9 mouse cellular contexts compared by ENCODE assay signal in genomic region chr9:42943057-42943529, GRCm38 (mm10). TPM values are rescaled to one million over a fixed set of nuclear protein-coding genes. Genes with fewer than 3 reads are reported as not detected.
A peak's percentile ranks its signal among the peaks of the same experiment; 100 is the strongest.
DNase-seq lines count a peak whose midpoint lies in the region; ATAC-seq lines count a peak whose summit lies in the region.
"Had no signal": no experiment of that assay in that cellular context is flagged by ENCODE, and none has a peak within 500 bp of the region (broad histone marks: within the 10 kb centered on the region; RNA-seq: fewer than 3 reads in every experiment).

No protein-coding gene starts in this region.

- 4% methylated on average over 9 of the region's 9 CpGs for WGBS in heart, embryonic 12.5 days
- 8% methylated on average over 9 of the region's 9 CpGs for WGBS in forebrain, embryonic 10.5 days

- H3K4me1 ChIP-seq in heart, embryonic 12.5 days (replicated peaks), result no peaks in the 10 kb centered on the region; the same call in 1 of the 2 replicates
- peaks cover 37% of the 10 kb centered on the region for H3K4me1 ChIP-seq in forebrain, embryonic 10.5 days

- H3K4me2 ChIP-seq in heart, embryonic 12.5 days, result peak overlapping the region; percentile 100

- DNase-seq in heart, postnatal 10 days, result no peak
- DNase-seq in brain, adult 2 months (ENCODE audit: low read depth, low spot score), result peak; percentile 77
- DNase-seq in forebrain, embryonic 10.5 days (ENCODE audit: extremely low spot score, low spot score), result peak; percentile 34
- DNase-seq in layer of hippocampus, adult 9-10 months (ENCODE audit: low spot score), result peak; percentile 21
- DNase-seq in mesoderm, embryonic 11.5 days (ENCODE audit: low read depth, low spot score), result peak; percentile 34
- DNase-seq in spleen, adult 18-20 months, result no peak
- no peak for DNase-seq in thymus, adult 18-20 months

- H3K4me3 ChIP-seq in heart, embryonic 12.5 days, result peak overlapping the region; percentile 71
- peak overlapping the region; percentile 88 for H3K4me3 ChIP-seq in forebrain, embryonic 10.5 days

- H3K36me3 ChIP-seq in heart, embryonic 12.5 days, result no peaks in the 10 kb centered on the region
- H3K36me3 ChIP-seq in forebrain, embryonic 10.5 days (replicated peaks), result no peaks in the 10 kb centered on the region

- H3K27ac ChIP-seq in heart, embryonic 12.5 days (ENCODE audit: poor library complexity, severe bottlenecking), result no peak overlapping the region
- peak overlapping the region; percentile 89 for H3K27ac ChIP-seq in forebrain, embryonic 10.5 days

- ATAC-seq in heart, embryonic 12.5 days (ENCODE audit: insufficient number of reproducible peaks, low FRiP score), result no peak
- ATAC-seq: Patski had no signal

- H3K27me3 ChIP-seq in heart, embryonic 12.5 days (replicated peaks), result peaks cover 88% of the 10 kb centered on the region
- H3K27me3 ChIP-seq in forebrain, embryonic 10.5 days (ENCODE audit: poor library complexity, severe bottlenecking), result peaks cover 75% of the 10 kb centered on the region

- intact Hi-C loops in heart, postnatal 10 days (cut with DNase I), result no loop called here

- no peak overlapping the region for H3K9ac ChIP-seq in heart, embryonic 12.5 days

- no peaks in the 10 kb centered on the region for H3K9me3 ChIP-seq in heart, embryonic 12.5 days (replicated peaks)
- no peaks in the 10 kb centered on the region for H3K9me3 ChIP-seq in forebrain, embryonic 10.5 days

RNA-seq across cellular contexts. Expression of gene Grik4, which starts 1.2 kb away (rescaled TPM):
- 0.28 and 0.42 TPM in 2 replicates for polyA plus RNA-seq in heart, embryonic 12.5 days (2016; fragmentation: Nextera tagmentation; extraction: Ambion mirVana)
- total RNA-seq in heart, postnatal 10 days (2021), result under 1 TPM in 1 of 2 experiments, not detected in 1; 0.07 TPM
- 1.0 and 1.5 TPM in 2 replicates for polyA plus RNA-seq in forebrain, embryonic 10.5 days (2016; fragmentation: Nextera tagmentation; extraction: Ambion mirVana)

Comparison
In these comparisons a context has a peak if more than half of its experiments do, and no peak if none do; other contexts are left out.
1. DNase-seq: peak in brain, adult 2 months (single experiment), forebrain, embryonic 10.5 days (single experiment), layer of hippocampus, adult 9-10 months (single experiment) and mesoderm, embryonic 11.5 days (single experiment); none in heart, postnatal 10 days (0 of 2), spleen, adult 18-20 months (0 of 2) and thymus, adult 18-20 months (0 of 2).